Mouse (Mus musculus) bone marrow macrophage, adult 2 months (primary cell): ENCODE results near the gene Mmp13. TPM values are rescaled to one million over a fixed set of nuclear protein-coding genes. Genes with fewer than 3 reads are reported as not detected.
"Not testable (repeated sequence)": the region's sequence is repeated elsewhere in the genome, so short reads cannot be mapped to it uniquely, and the experiment has no call there.

ENCODE experiments used
- H3K27ac ChIP-seq: 2 replicates; pipeline ENCODE4 v1.5.1; 2012; ENCODE audit warnings: low read depth, low read length; ENCODE audit not compliant: insufficient read depth
- H3K4me1 ChIP-seq: 2 replicates; pipeline ENCODE4 v1.6.1; 2012; ENCODE audit warnings: low read length; ENCODE audit not compliant: control insufficient read depth, insufficient read depth
- H3K4me3 ChIP-seq: 2 replicates; pipeline ENCODE4 v1.5.1; 2012; ENCODE audit warnings: mild to moderate bottlenecking, low read length, moderate library complexity; ENCODE audit not compliant: insufficient read depth
- CTCF ChIP-seq: IDR thresholded peaks from 2 replicates; pipeline ENCODE4 v1.5.1; 2012; ENCODE audit warnings: low read depth, mild to moderate bottlenecking, low read length, moderate library complexity
- POLR2A ChIP-seq: IDR thresholded peaks from 2 replicates; pipeline ENCODE4 v1.6.1; 2012; ENCODE audit warnings: mild to moderate bottlenecking, low read depth, low read length, borderline replicate concordance
- polyA plus RNA-seq: library from polyadenylated mRNA; stranded (reverse); fragments of >200 nt; gene quantifications from 2 replicates; pipeline ENCODE4 v1.2.4, GENCODE M21; 2012; ENCODE audit not compliant: missing spikeins, insufficient read depth, insufficient read length

The Mmp13 gene
- polyA plus RNA-seq = 8.3 and 8.6 TPM in 2 replicates

GRCm38 (mm10) chr9:7272214-7272613, at the start of gene Mmp13:
Mmp13 (plus strand) TSS chr9:7272514.
- Histone ChIP-seq H3K4me1 (peaks cover 9% of the 10 kb centered on the region), H3K4me3 (no peak within 1 kb of the TSS), H3K27ac (no peak within 1 kb of the TSS)
- no peak for TF ChIP-seq POLR2A
- no peak for TF ChIP-seq CTCF

- Histone ChIP-seq H3K4me3 (no peak overlapping the region), H3K4me1 (no peaks in the 10 kb centered on the region), H3K27ac (no peak overlapping the region)
- no peak for TF ChIP-seq POLR2A
- no peak for TF ChIP-seq CTCF
Observed at GRCm38 (mm10) chr9:7238619-7239018, 33.7 kb upstream of the Mmp13 start.

- peaks cover 4% of the 10 kb centered on the region for H3K4me1 ChIP-seq
- no peak overlapping the region for H3K4me3 ChIP-seq
- TF ChIP-seq POLR2A (no peak), CTCF (no peak)
- no peak overlapping the region for H3K27ac ChIP-seq
Observed at GRCm38 (mm10) chr9:7239967-7240366, 32.3 kb upstream of the Mmp13 start.

GRCm38 (mm10) chr9:7252797-7253654, 19.3 kb upstream of the Mmp13 start:
- no peak overlapping the region for H3K4me3 ChIP-seq
- TF ChIP-seq CTCF (no peak), POLR2A (no peak)
- H3K4me1 ChIP-seq = peaks cover 18% of the 10 kb centered on the region
- no peak overlapping the region for H3K27ac ChIP-seq

- TF ChIP-seq POLR2A (no peak), CTCF (no peak)
- Histone ChIP-seq H3K4me3 (no peak overlapping the region), H3K27ac (no peak overlapping the region), H3K4me1 (peaks cover 8% of the 10 kb centered on the region)
Observed at GRCm38 (mm10) chr9:7261667-7262066, 10.6 kb upstream of the Mmp13 start.

- no peak overlapping the region for H3K4me3 ChIP-seq
- TF ChIP-seq CTCF (no peak), POLR2A (no peak)
Observed at GRCm38 (mm10) chr9:7270071-7270470, 2.2 kb upstream of the Mmp13 start.

GRCm38 (mm10) chr9:7282565-7283302, 10.4 kb downstream of the Mmp13 start:
- no peaks in the 10 kb centered on the region for H3K4me1 ChIP-seq
- no peak overlapping the region for H3K27ac ChIP-seq
- H3K4me3 ChIP-seq = no peak overlapping the region
- TF ChIP-seq CTCF (no peak), POLR2A (no peak)

More at GRCm38 (mm10) chr9:7270071-7270470, 2.2 kb upstream of the Mmp13 start:
- Histone ChIP-seq H3K4me1 (peaks cover 9% of the 10 kb centered on the region), H3K27ac (no peak overlapping the region)

- not testable (repeated sequence) for H3K4me3 ChIP-seq, H3K4me1 ChIP-seq, H3K27ac ChIP-seq
Observed at GRCm38 (mm10) chr9:7283303-7283684, 11.0 kb downstream of the Mmp13 start.

- Histone ChIP-seq H3K27ac (no peak overlapping the region), H3K4me3 (no peak overlapping the region), H3K4me1 (no peaks in the 10 kb centered on the region)
- TF ChIP-seq CTCF (no peak), POLR2A (no peak)
Observed at GRCm38 (mm10) chr9:7289501-7289900, 17.2 kb downstream of the Mmp13 start.

- Histone ChIP-seq H3K4me3 (no peak overlapping the region), H3K4me1 (no peaks in the 10 kb centered on the region), H3K27ac (no peak overlapping the region)
- no peak for TF ChIP-seq POLR2A
Observed at GRCm38 (mm10) chr9:7289901-7290300, 17.6 kb downstream of the Mmp13 start.
